Mouse (Mus musculus): ENCODE results near the gene Cyp2t4. TPM values are rescaled to one million over a fixed set of nuclear protein-coding genes. Genes with fewer than 3 reads are reported as not detected.

Cyp2t4 gene
- not detected in 2 replicates for total RNA-seq (2014; fragmentation: Nextera tagmentation)
- not detected in 2 replicates for total RNA-seq (2017)

GRCm38 (mm10) chr7:27153205-27153764 is at the start of gene Cyp2t4:
Gene Cyp2t4 (plus strand): TSS chr7:27153714.
- no peak for ATAC-seq (replicated peaks; ENCODE audit: low FRiP score, low TSS enrichment, poor library complexity, severe bottlenecking)

DNA sequence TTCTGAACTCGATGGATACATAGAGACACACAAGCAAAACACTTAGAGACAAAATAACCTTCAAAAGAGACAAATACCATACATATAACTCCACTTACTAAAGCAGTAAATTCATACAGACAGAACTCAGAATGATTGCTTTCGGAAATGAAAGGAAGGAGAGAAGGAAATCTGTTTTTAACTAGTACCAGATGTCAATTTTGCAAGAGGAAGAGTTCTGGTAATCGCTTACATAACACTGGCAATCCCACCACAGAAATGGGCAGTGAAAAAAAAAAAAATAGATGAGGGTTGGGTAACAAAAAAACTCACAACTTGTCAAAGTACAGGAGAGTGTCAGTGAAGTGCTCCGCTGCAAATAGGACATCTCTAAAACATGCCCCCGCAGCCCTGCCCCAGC is 48.6 kb upstream of the Cyp2t4 start:
- ATAC-seq (replicated peaks; ENCODE audit: low FRiP score, low TSS enrichment, poor library complexity, severe bottlenecking), result no peak

DNA sequence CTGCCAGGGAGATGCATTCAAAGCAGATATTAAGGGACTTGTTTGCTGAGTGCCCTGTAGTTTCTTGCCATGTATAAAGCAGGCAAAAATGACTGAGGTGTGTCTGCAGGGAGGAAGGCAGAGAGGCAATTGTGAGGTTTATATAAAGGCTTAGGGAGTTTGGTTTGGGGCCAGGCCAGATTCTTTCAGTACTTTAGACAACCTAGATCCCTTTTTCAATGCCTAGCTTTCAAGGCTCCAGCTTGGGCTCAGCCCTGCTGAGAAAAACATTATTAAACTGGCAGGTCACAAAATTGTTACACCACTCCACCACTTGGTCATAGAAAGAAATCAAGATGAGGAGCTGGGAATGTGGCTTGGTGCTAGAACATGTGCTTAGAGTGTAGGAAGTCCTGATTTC is 43.2 kb upstream of the Cyp2t4 start:
- no peak for ATAC-seq (replicated peaks; ENCODE audit: low FRiP score, low TSS enrichment, poor library complexity, severe bottlenecking)

- ATAC-seq (replicated peaks; ENCODE audit: low FRiP score, low TSS enrichment, poor library complexity, severe bottlenecking), result no peak
Measured at GRCm38 (mm10) chr7:27111038-27111437, 42.5 kb upstream of the Cyp2t4 start.

- ATAC-seq (replicated peaks; ENCODE audit: low FRiP score, low TSS enrichment, poor library complexity, severe bottlenecking), result no peak
Measured at GRCm38 (mm10) chr7:27111987-27112386, 41.5 kb upstream of the Cyp2t4 start.

GRCm38 (mm10) chr7:27118033-27118511 is 35.4 kb upstream of the Cyp2t4 start:
- ATAC-seq (replicated peaks; ENCODE audit: low FRiP score, low TSS enrichment, poor library complexity, severe bottlenecking), result no peak

GRCm38 (mm10) chr7:27119676-27120075 is 33.8 kb upstream of the Cyp2t4 start, which contains the start of gene Cyp2f2:
Gene Cyp2f2 (plus strand): TSS chr7:27119909.
- no peak for ATAC-seq (replicated peaks; ENCODE audit: low FRiP score, low TSS enrichment, poor library complexity, severe bottlenecking)

DNA sequence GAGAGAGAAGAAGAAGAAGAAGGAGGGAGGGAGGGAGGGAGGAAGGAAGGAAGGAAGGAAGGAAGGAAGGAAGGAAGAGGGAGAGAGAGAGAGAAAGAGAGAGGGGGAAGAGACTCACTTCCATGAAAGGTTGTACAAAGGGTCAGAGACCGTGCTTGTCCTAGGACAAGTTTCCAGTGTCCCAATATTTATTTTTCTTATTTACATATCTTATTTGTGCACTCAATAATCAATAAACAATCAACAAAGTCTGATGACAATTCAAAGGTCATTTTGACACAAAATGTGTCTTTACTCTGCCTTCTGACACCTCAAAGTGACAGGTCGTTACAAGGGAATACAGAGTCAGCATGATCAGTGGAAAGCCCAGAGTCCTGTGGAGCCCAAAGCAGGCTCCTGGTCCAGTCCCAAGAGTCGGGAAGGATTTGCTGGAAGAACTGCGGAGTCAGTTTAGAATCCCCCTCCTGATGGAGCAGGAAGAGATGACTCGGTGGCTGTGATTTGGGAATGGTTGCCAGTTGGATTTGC is 29.1 kb upstream of the Cyp2t4 start:
- ATAC-seq (replicated peaks; ENCODE audit: low FRiP score, low TSS enrichment, poor library complexity, severe bottlenecking), result no peak

DNA sequence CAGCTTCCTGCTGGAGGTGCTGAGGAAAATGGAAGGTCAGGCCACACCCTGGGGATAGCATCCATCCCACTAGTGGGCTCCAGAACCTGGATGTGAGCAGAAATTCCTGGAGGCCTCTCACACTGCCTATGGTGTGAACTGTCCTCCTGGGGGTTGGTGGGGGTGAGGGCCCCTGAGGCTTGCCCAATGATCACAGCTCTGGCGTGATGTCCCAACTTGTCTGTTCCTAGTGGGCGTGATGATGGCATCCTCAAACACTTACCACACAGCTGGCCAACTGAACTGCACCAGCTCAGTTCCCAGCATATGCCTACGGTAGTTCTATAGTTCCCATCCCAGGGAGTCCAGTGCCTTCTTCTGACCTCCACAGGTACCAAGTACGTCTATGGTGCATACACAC is 28.5 kb upstream of the Cyp2t4 start:
- no peak for ATAC-seq (replicated peaks; ENCODE audit: low FRiP score, low TSS enrichment, poor library complexity, severe bottlenecking)

GRCm38 (mm10) chr7:27128162-27128561 is 25.4 kb upstream of the Cyp2t4 start:
- peak; percentile 68; the same call in 1 of the 2 replicates for ATAC-seq (replicated peaks; ENCODE audit: low FRiP score, low TSS enrichment, poor library complexity, severe bottlenecking)

GRCm38 (mm10) chr7:27128946-27129345 is 24.6 kb upstream of the Cyp2t4 start:
- ATAC-seq (replicated peaks; ENCODE audit: low FRiP score, low TSS enrichment, poor library complexity, severe bottlenecking), result no peak

DNA sequence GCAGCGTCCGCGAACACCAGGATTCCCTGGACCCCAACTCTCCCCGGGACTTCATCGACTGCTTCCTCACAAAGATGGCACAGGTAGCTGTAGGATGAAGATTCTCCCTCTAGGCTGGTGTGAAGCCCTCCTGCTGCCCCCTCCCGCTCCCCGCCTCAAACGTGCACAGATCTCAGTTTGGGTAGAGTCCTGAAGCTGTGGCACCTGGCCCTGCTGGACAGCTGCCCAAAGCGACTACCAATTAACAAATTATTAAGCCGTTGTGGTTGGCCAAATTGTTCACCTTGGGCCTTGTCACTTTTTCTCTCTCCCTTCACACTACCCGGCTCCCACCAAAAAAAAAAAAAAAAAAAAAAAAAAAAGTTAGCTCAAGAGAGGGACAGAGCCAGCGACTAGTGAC is 23.7 kb upstream of the Cyp2t4 start:
- ATAC-seq (replicated peaks; ENCODE audit: low FRiP score, low TSS enrichment, poor library complexity, severe bottlenecking), result no peak

GRCm38 (mm10) chr7:27130521-27131370 is 22.8 kb upstream of the Cyp2t4 start:
- no peak for ATAC-seq (replicated peaks; ENCODE audit: low FRiP score, low TSS enrichment, poor library complexity, severe bottlenecking)

DNA sequence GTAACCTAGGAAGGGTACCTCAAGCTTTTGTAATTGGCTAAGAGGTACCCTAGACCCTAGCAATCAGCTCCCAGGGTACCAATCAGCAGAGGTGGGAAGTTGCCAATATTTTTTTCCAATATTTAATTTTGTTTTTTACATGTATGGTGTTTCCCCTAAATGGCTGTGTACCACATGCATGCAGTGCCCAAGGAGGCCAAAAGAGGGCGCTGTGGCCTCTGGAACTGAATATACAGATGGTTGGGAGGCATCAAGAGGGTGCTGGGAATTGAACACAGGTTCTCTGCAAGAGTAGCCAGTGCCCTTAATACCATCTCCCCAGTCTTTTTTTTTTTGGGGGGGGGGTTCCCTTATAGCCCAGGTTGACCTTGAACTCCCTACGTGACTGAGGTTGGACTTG is 22.1 kb upstream of the Cyp2t4 start:
- ATAC-seq (replicated peaks; ENCODE audit: low FRiP score, low TSS enrichment, poor library complexity, severe bottlenecking), result no peak

DNA sequence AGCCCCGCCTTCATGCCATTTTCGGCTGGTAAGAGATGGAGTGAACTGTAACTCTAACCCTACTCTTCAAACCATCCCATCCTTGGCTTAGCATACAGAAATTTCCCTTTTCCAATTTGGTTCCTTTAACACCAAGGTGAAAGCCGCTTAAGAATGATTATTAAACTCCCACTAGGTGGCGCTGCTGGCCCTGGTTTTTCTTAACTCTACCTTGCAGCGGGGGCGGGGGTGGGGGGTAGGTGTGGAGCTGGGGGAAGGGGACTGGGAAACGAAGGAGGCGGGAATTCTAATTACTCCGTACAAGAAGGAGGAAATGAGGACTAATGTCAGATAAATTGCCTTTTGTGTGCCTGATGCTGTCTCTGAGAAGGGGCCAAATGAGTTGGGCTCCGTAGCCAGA is 20.9 kb upstream of the Cyp2t4 start:
- ATAC-seq (replicated peaks; ENCODE audit: low FRiP score, low TSS enrichment, poor library complexity, severe bottlenecking), result no peak

GRCm38 (mm10) chr7:27133156-27133555 is 20.4 kb upstream of the Cyp2t4 start:
- ATAC-seq (replicated peaks; ENCODE audit: low FRiP score, low TSS enrichment, poor library complexity, severe bottlenecking), result no peak

- no peak for ATAC-seq (replicated peaks; ENCODE audit: low FRiP score, low TSS enrichment, poor library complexity, severe bottlenecking)
Measured at GRCm38 (mm10) chr7:27133757-27134156, 19.8 kb upstream of the Cyp2t4 start.

DNA sequence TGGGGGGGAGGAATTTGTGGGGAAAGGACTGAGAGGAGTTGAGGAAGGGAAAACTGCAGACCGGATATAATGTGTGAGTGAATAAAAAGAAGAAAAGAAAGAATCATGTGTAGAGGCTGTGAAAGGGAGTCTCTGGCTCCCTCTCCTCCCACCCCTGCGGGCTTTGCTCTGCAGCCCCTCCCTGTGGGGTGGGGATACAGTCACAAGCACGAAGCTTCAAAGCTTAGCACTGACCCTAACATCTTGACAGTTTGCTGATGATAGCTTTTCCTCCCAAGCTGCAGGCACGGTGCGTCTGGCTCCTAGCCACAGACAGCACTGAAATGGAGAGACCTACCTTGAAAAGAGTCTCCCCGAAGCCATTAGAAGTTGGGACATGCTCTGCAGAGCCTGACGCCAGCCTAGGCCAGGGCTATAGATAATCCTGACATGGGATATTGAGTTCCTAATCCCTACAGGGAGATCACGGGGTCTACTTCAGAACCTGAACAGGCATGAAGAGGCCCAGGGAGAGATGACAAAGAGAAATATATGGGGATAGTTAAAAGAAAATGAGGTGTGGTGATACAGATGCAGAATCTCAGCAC is 17.0 kb upstream of the Cyp2t4 start:
- no peak for ATAC-seq (replicated peaks; ENCODE audit: low FRiP score, low TSS enrichment, poor library complexity, severe bottlenecking)

GRCm38 (mm10) chr7:27156005-27156404 is 2.5 kb downstream of the Cyp2t4 start:
- ATAC-seq (replicated peaks; ENCODE audit: low FRiP score, low TSS enrichment, poor library complexity, severe bottlenecking), result no peak

DNA sequence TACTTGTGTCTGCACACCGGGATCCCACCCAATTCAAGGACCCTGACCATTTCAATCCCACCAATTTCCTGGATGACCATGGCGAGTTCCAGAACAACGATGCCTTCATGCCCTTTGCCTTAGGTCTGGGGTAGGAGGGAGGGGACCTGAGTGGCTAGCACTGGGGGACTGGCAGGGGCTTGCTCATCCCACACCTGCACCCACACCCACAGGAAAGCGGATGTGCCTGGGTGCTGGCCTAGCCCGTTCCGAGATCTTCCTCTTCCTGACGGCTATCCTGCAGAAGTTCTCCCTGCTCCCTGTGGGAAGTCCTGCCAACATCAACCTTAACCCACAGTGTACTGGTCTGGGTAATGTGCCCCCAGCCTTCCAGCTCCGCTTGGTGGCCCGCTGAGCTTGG is 4.7 kb downstream of the Cyp2t4 start:
- ATAC-seq (replicated peaks; ENCODE audit: low FRiP score, low TSS enrichment, poor library complexity, severe bottlenecking), result no peak
